Mouse (Mus musculus) forelimb bud, embryonic 11.5 days (tissue): ENCODE measurements around the gene Zfpm1.

Experiments
- DNase-seq: peaks from one replicate; pipeline ENCODE4 v3.0.0-alpha.2; 2012; ENCODE audit warnings: low read depth, low spot score

The Zfpm1 gene

GRCm38 (mm10) chr8:122296173-122297001 lies 14.4 kb downstream of the Zfpm1 start:
- DNase-seq, result no peak

GRCm38 (mm10) chr8:122299581-122300254 lies 17.8 kb downstream of the Zfpm1 start:
- no peak for DNase-seq

- no peak for DNase-seq
Measured at GRCm38 (mm10) chr8:122301081-122301480, 19.1 kb downstream of the Zfpm1 start.

GRCm38 (mm10) chr8:122301866-122302265 lies 19.9 kb downstream of the Zfpm1 start:
- DNase-seq, result no peak

GRCm38 (mm10) chr8:122303451-122303850 lies 21.5 kb downstream of the Zfpm1 start:
- DNase-seq, result no peak

- no peak for DNase-seq
Measured at GRCm38 (mm10) chr8:122304058-122304457, 22.1 kb downstream of the Zfpm1 start.

GRCm38 (mm10) chr8:122306660-122307399 lies 24.9 kb downstream of the Zfpm1 start:
- DNase-seq, result no peak

GRCm38 (mm10) chr8:122307836-122308235 lies 25.9 kb downstream of the Zfpm1 start:
- no peak for DNase-seq

GRCm38 (mm10) chr8:122309272-122309671 lies 27.3 kb downstream of the Zfpm1 start:
- no peak for DNase-seq

GRCm38 (mm10) chr8:122311115-122311514 lies 29.2 kb downstream of the Zfpm1 start:
- no peak for DNase-seq

- no peak for DNase-seq
Measured at GRCm38 (mm10) chr8:122312553-122312952, 30.6 kb downstream of the Zfpm1 start.

- no peak for DNase-seq
Measured at GRCm38 (mm10) chr8:122313310-122313709, 31.4 kb downstream of the Zfpm1 start.

GRCm38 (mm10) chr8:122314899-122315496 lies 33.1 kb downstream of the Zfpm1 start:
- DNase-seq, result no peak

GRCm38 (mm10) chr8:122316402-122316801 lies 34.5 kb downstream of the Zfpm1 start:
- no peak for DNase-seq

- no peak for DNase-seq
Measured at GRCm38 (mm10) chr8:122317918-122318475, 36.1 kb downstream of the Zfpm1 start.

GRCm38 (mm10) chr8:122319045-122319707 lies 37.2 kb downstream of the Zfpm1 start:
- no peak for DNase-seq

GRCm38 (mm10) chr8:122319708-122320075 lies 37.8 kb downstream of the Zfpm1 start:
- no peak for DNase-seq

- DNase-seq, result no peak
Measured at GRCm38 (mm10) chr8:122320541-122320940, 38.6 kb downstream of the Zfpm1 start.

- no peak for DNase-seq
Measured at GRCm38 (mm10) chr8:122321455-122321921, 39.5 kb downstream of the Zfpm1 start.

GRCm38 (mm10) chr8:122322126-122322525 lies 40.2 kb downstream of the Zfpm1 start:
- DNase-seq, result no peak

- DNase-seq, result no peak
Measured at GRCm38 (mm10) chr8:122322792-122323191, 40.9 kb downstream of the Zfpm1 start.
